Mouse (Mus musculus): ENCODE data around the gene H2-Ob.

DNA sequence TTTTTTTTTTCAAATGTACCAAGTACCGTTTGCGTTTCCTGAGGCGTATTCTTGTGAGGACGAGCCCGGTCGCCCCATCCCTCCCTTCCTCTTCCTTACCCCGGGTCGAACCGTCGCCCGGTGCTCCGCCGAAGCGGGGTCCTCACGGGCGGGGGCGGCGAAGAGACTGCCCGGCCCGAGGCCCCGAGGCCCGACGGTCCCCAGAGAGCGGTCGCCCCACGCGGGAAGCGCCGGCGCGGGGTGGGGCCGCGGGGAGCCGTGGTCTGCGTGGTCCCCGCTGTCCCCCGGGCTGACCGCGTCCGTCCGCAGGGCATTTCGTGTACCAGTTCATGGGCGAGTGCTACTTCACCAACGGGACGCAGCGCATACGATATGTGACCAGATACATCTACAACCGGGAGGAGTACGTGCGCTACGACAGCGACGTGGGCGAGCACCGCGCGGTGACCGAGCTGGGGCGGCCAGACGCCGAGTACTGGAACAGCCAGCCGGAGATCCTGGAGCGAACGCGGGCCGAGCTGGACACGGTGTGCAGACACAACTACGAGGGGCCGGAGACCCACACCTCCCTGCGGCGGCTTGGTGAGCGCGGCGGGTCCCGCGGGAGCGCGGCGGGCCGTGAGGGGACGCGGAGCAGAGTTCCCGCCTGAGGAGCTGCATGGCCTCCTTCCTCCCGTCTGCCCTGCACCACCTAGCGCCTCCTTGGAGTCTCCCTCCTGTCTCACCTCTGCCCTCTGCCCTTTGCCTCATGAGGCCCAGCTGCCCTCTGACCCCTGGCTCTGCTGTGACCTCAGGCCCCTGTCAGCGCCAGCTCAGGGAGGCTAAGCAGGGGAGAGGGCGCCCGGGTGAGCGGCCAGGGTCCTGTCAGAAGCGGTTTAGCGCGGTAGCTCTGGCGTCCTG is 26.0 kb downstream of the H2-Ob start:
- TF ChIP-seq CTCF (IDR thresholded peaks at IDR 0.05; ENCODE audit: low read depth, low read length) = no peak
- no peak for TF ChIP-seq EP300 (IDR thresholded peaks at IDR 0.05; ENCODE audit: insufficient read depth, low read depth, low read length)
- TF ChIP-seq POLR2A (IDR thresholded peaks at IDR 0.05; ENCODE audit: insufficient read depth, low read length) = no peak
